Mouse (Mus musculus) stomach, postnatal 0 days (tissue): Measurements from ENCODE around the gene Abhd17c.

Source experiments
- CTCF ChIP-seq: IDR thresholded peaks from 2 replicates; pipeline ENCODE4 v1.5.1; 2016; ENCODE audit warnings: antibody characterized with exemption, low read depth, mild to moderate bottlenecking, moderate library complexity
- EP300 ChIP-seq: optimal IDR thresholded peaks from 2 replicates; pipeline ENCODE3; 2016; ENCODE audit warnings: antibody characterized with exemption

- TF ChIP-seq CTCF, result no peak
- TF ChIP-seq EP300, result no peak
Observed at GRCm38 (mm10) chr7:84191476-84191875, 39.8 kb upstream of the Abhd17c start.
